Mouse (Mus musculus) adipocyte (in vitro differentiated cells): ENCODE data around the gene Otof.

Experiments
- DNase-seq: peaks from one replicate; pipeline ENCODE4 v3.0.0-alpha.2; 2016; ENCODE audit warnings: low spot score

The Otof gene

DNA sequence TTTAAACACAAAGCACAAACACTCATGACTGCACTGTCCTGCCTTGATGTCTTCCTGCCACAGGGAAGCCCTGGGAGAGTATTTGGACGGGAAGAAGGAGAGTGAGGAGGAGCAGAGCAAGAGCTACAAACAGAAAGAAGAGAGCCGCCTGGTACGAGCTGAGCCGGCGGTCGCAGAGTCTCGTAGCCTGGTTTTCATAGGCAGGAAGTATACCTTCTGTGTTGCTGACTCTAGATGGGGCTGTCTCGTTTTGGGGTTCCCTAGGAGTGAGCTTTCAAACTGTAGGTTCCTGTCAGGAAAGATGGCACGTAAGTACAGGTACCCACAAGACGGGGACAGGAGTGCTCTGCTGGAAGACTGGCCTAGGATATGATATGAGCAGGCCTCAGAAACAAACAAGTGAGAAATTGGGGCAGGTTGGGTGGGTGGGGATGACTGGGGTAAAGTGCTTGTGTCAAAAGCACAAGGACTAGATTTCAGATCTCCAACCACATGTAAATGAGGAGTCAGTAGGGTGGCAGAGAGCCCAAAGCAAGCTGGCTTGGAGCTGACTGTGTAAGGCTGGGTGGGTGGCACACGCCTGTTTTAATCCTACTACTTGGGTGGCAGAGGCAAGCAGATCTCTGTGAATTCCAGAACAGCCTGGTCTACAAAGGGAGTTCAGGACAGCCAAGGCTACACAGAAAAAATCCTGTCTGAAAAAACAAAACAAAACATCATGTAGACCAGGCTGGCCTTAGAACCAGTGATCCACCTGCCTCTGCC, 119.9 kb downstream of the Otof start:
- DNase-seq: no peak

DNA sequence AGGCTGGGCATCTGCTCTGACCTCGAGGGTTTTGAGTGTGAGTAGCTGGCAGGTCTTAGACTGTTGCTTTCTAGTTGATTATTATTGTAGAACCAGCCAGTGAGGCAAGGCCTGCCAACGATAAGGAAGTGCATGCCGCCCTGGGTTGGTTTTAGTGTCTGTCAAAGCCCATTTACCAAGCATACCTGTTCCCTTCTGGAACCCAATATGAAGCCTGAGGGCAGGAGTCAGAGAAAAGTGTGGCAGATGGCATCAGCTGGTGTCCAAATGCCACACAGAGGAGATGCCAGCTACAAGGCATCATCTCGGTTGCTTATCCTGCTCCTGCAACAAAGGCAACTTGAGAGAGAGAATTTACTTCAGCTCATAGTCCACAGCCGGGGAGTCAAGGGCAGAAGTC, 120.9 kb downstream of the Otof start:
- DNase-seq: no peak
